Mouse (Mus musculus): ENCODE results near the gene Sntn.

Sntn gene

DNA sequence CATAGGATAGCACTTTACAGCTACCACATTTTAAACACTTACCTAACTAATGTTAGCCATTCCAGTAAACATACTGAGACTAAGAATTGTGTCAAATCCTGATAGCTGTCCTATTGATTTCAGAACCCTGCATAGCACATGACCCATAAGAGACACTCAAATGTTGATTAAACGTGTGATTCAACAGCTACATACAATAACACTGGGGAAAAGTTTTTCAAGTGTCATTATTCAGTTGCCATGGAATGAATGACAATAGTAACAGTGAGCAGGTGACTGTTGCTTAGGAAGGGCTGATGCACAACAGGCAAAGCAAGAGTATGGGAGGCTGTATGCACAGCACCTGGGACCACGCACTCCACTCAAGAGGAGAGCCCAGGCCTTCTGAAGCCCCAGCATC is at the start of gene Sntn:
TSS of gene Sntn (plus strand) at position 301 of the 400 bp plus-strand sequence.
- no peak for DNase-seq (ENCODE audit: low read depth)

DNA sequence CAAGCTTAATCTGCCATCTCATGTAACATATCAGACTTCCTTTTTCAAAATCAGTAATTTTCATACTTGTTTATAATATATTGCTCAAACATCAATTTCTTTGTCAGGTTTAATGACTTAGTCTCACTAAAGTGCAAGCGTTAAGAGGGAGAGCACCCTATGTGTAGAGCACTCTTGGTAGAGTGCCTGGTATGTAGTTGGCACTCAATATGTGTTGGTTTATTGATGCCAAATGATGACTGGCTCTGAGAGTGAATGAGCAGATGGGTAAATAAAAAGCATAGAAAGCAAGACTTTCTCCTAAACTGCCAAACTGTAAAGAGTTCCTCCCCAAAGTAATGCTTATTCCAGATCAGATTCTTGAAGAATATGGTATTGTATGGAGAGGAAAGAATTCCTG is 20.8 kb upstream of the Sntn start:
- no peak for DNase-seq (ENCODE audit: low read depth)

DNA sequence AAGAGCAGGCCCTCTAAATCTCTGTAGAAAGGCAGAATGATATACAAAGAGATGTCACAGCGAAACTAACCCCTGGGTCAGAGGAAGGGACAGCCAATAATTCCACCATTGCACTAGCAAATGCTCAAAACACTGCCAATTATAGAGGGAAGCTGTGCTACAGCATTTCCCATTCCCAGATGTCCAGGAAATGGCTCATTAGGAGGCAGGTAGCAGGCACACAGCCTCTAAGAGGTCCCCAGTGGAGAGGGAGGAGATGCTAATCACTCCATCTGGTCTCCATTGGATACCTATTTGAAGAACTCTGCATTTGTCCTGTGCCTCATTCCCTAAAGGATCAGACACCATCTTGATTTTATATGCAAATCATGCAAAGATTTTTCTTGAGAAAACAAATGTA is 19.6 kb upstream of the Sntn start:
- DNase-seq (ENCODE audit: low read depth), result no peak

DNA sequence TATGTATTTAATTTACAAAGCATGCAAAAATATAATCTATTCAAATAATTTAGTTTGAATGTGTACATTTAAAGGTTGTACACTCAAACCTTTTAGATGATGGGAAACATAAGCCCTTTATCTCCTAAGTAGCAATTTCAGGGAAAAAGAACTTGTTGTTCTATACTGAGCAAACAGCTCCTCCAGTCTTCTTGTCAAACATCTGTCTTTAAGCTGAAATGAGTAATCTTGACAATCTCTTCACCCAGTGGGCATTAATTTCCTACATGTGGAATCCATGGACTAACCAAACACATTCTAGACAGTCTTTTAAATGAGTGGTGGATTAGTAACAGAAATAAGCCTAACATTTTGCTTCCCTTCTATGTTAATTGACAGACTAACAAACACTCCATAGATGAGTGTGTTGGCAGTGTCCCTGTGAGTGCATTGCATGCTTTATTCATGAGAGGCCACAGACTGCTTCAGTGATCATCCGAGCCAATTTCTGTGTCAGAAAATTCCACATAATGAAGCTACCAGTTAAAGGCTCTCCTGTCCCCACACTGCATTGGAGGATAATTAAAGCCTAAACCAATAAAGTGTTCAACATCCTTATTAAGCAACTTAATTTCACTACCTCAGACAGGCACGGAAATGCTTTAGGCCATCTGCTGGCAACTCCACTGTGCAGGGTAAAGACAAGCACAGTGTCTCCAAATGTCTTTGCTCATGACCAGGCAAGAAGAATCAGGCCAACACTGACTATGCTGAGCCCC is 19.0 kb upstream of the Sntn start:
- no peak for DNase-seq (ENCODE audit: low read depth)

DNA sequence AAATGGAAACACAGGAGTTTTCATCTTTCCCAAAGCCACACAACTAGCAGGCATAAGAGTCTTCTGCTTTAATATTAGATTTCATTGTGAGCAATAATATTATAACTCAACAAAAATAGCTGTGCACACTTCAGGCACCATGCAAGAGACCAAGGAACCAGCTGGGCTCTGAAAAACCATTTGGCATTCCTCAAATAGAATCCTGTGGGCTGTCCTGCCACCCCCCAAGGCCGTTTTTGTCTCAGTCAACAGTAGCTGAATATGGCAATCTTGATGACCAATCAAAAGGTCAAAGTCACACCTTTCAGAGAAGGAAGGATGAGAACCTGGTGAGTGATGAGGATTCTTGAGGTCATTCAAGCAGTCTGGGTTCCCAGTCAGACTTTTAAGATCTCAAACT is 16.0 kb downstream of the Sntn start:
- no peak for DNase-seq (ENCODE audit: low read depth)

DNA sequence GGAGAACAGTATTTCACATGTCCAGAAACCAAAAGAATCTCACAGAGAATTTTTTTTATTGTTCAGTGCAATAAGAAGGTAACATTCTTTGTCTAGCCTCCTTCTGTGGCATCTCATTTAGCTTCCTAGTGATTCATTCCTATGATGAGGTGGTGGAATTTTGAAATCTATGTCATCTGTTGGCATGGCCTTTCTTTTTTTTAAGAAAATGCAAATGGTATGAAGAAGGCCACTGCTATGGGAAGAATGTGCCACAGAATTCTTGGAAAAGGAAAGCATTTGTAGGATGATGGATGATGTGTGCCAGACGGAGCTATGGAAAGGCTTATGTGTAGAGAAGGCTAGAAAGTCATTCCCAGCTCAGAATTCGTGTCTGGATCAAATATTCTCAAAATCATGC is 19.8 kb downstream of the Sntn start:
- no peak for DNase-seq (ENCODE audit: low read depth)

DNA sequence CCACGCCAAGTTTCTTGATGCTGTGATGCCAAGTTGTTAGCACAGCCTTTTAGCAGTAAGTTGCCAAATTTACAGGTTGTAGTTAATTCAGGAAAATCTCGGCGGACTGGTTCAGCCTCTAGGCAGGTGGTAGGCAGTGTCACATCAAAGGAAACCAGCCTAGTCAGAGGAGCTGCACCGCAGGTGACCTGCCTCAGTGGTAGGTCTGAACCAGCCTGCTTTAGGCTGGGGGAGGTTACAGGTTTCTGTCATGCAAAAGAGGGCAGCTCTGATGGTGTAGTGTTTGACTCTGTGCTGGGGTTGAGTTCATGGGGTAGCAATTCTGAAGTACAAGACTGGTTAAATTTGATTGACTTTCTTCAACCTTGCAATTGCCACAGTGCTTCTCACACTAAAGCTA is 61.6 kb downstream of the Sntn start:
- DNase-seq (ENCODE audit: low read depth), result no peak

Measured in c-Kit-positive CD71-negative TER-119-negative erythroid progenitor cells, embryonic 14.5 days (primary cell).